Mouse (Mus musculus) NIH3T3 (cell line): Measurements from ENCODE around the gene Brox.

ENCODE experiments used
- DNase-seq: peaks from one replicate; pipeline ENCODE4 v3.0.0-alpha.2; 2012; ENCODE audit warnings: low read depth

Brox gene

GRCm38 (mm10) chr1:183272867-183273818, 23.9 kb downstream of the Brox start:
- peak; percentile 69 for DNase-seq

- no peak for DNase-seq
These were observed 29.4 kb downstream of the Brox start for GRCm38 (mm10) chr1:183267666-183268065.

- DNase-seq, result no peak
These were observed 31.1 kb downstream of the Brox start for GRCm38 (mm10) chr1:183265921-183266467.

GRCm38 (mm10) chr1:183264145-183265008, 32.7 kb downstream of the Brox start:
- DNase-seq, result peak; percentile 59

- no peak for DNase-seq
These were observed 44.5 kb downstream of the Brox start for GRCm38 (mm10) chr1:183252574-183252973.

- DNase-seq, result no peak
These were observed 45.3 kb downstream of the Brox start for GRCm38 (mm10) chr1:183251818-183252217.

- no peak for DNase-seq
These were observed 46.5 kb downstream of the Brox start for GRCm38 (mm10) chr1:183250612-183251011.

GRCm38 (mm10) chr1:183248144-183248543, 48.9 kb downstream of the Brox start:
- DNase-seq, result no peak

GRCm38 (mm10) chr1:183243293-183243692, 53.8 kb downstream of the Brox start:
- no peak for DNase-seq

- DNase-seq, result peak; percentile 81
These were observed 59.2 kb downstream of the Brox start for GRCm38 (mm10) chr1:183237901-183238300.

- no peak for DNase-seq
These were observed 60.6 kb downstream of the Brox start for GRCm38 (mm10) chr1:183236460-183236859.

GRCm38 (mm10) chr1:183233679-183234174, 63.3 kb downstream of the Brox start:
- no peak for DNase-seq

GRCm38 (mm10) chr1:183232985-183233678, 63.9 kb downstream of the Brox start:
- DNase-seq, result no peak

GRCm38 (mm10) chr1:183227469-183227868, 69.6 kb downstream of the Brox start:
- no peak for DNase-seq
